Mouse (Mus musculus): ENCODE results near the gene Ramp2. TPM values are rescaled to one million over a fixed set of nuclear protein-coding genes. Genes with fewer than 3 reads are reported as not detected.
A peak's percentile ranks its signal among the peaks of the same experiment; 100 is the strongest.

Ramp2 gene
- polyA plus RNA-seq, 1 experiment = 86.6 TPM

DNA sequence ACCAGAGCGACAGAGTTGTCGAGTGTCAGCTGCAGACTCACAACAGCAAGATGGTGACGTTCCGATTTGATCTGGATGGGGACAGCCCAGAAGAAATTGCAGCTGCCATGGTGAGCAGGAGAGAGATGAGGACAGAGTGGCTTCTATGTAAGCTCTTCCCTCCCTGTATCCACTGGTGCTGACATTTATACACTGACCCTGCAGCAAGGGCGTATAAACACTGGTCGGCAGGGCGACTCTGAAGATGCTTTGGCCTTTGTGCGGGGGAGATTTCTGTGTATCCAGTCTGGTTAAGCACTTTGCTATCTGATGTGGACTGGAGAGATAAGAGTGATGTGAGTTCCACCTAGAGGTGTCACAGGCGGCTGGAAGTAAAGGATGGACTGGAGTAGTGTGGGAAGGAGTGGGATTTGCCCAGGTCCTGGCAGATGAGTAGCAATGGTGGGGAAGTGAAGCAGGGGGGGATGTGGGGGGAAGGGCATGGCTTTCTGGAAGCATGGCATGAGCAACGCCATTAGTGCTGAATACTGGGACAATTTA is 23.8 kb downstream of the Ramp2 start:
- no peak for DNase-seq
- Histone ChIP-seq H3K27me3 (replicated peaks; ENCODE audit: control insufficient read depth, insufficient read depth, low read length) (no peaks in the 10 kb centered on the region), H3K27ac (ENCODE audit: insufficient read depth, low read depth, low read length) (0 out of 2 replicates have a peak overlapping the region, but pooled peaks have one; percentile 32), H3K4me3 (ENCODE audit: insufficient read depth, low read depth, low read length) (no peak overlapping the region), H3K36me3 (ENCODE audit: control insufficient read depth, insufficient read depth, low read length) (peaks cover 3% of the 10 kb centered on the region; the same call in 1 of the 2 replicates), H3K4me1 (ENCODE audit: control insufficient read depth, insufficient read depth, low read length) (no peaks in the 10 kb centered on the region; the same call in 1 of the 2 replicates)
- 43% methylated on average over 10 of the region's 10 CpGs for WGBS
- TF ChIP-seq POLR2A (IDR thresholded peaks at IDR 0.05; ENCODE audit: low read depth, low read length) = no peak

DNA sequence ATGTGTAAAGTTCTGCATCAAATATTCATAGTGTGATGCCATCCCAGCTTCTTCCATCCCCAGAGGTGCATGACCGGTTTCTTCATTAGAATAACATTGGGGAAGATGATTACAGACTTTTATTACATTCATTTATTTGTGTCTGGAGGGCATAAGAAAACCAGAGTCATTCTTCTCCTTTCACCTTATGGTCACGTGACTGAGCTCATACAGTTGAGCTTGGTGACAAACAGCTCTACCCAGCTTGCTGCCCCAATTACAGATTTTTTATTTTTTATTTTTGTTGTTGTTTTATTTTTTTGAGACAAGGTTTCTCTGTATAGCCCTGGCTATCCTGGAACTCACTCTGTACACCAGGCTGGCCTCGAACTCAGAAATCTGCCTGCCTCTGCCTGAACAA is 26.6 kb downstream of the Ramp2 start:
- DNase-seq = no peak
- no peaks in the 10 kb centered on the region for H3K27me3 ChIP-seq (replicated peaks; ENCODE audit: control insufficient read depth, insufficient read depth, low read length)
- no peaks in the 10 kb centered on the region; the same call in 1 of the 2 replicates for H3K36me3 ChIP-seq (ENCODE audit: control insufficient read depth, insufficient read depth, low read length)
- WGBS = 77% methylated on average over 3 of the region's 3 CpGs
- peaks cover 19% of the 10 kb centered on the region for H3K4me1 ChIP-seq (ENCODE audit: control insufficient read depth, insufficient read depth, low read length)
- H3K4me3 ChIP-seq (ENCODE audit: insufficient read depth, low read depth, low read length) = no peak overlapping the region
- H3K27ac ChIP-seq (ENCODE audit: insufficient read depth, low read depth, low read length) = no peak overlapping the region
- TF ChIP-seq POLR2A (IDR thresholded peaks at IDR 0.05; ENCODE audit: low read depth, low read length) (no peak), CTCF (conservative IDR thresholded peaks at IDR 0.05; ENCODE audit: insufficient read depth, insufficient read length, low read depth, low read length) (no peak)

DNA sequence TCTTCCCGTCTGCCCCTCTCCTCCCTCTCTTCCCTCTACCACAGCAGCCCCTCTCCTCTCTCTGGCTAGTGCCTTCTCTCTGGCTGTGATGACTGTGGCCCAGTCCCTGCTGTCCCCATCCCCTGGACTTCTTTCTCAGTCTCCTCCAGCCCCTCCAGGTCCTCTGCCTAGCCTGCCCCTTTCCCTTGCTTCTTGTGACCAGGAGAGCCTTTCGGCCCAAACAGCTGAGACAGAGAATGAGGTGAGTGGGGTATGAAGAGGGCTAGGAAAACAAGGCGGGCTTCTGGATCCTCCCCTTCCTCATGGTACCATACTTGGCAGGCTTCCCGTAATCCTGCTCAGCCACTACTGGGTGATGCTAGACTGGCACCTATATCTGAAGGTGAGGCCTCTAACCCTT is 29.5 kb downstream of the Ramp2 start:
- TF ChIP-seq POLR2A (IDR thresholded peaks at IDR 0.05; ENCODE audit: low read depth, low read length) = no peak
- no peak for TF ChIP-seq CTCF (conservative IDR thresholded peaks at IDR 0.05; ENCODE audit: insufficient read depth, insufficient read length, low read depth, low read length)
- Histone ChIP-seq H3K27ac (ENCODE audit: insufficient read depth, low read depth, low read length) (peak overlapping the region; percentile 58), H3K36me3 (ENCODE audit: control insufficient read depth, insufficient read depth, low read length) (no peaks in the 10 kb centered on the region; the same call in 1 of the 2 replicates), H3K4me1 (ENCODE audit: control insufficient read depth, insufficient read depth, low read length) (peaks cover 21% of the 10 kb centered on the region), H3K4me3 (ENCODE audit: insufficient read depth, low read depth, low read length) (no peak overlapping the region), H3K27me3 (replicated peaks; ENCODE audit: control insufficient read depth, insufficient read depth, low read length) (no peaks in the 10 kb centered on the region)
- no peak for DNase-seq
- WGBS = 69% methylated on average over 4 of the region's 4 CpGs

DNA sequence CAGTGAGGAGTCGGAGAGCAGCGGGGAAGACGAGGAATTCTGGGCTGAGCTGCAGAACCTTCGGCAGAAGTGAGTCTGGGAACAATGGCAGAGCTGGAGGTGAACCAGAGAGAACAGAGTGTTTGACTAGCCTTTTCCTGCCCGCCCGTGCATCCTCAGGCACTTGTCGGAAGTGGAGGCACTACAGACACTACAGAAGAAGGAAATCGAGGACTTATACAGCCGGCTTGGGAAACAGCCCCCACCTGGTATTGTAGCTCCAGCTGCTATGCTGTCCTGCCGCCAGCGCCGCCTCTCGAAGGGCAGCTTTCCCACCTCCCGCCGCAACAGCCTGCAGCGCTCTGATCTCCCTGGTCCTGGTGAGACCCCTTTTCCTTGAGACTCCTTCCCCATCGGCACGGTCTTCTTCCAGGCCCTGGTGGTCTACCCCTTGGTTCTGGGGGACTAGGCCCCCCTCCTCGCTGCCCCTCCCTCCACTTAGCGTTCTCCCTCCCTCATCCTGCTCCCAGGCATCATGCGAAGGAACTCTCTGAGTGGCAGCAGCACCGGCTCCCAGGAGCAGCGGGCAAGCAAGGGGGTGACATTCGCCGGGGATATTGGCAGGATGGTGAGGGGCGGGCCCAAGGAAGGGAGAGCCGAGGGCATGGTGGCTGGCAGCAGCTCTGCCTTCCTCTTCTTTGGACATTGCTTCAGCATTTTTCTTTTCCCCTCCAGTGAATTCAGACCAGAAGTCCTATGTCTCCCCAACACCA is 30.7 kb downstream of the Ramp2 start:
- H3K36me3 ChIP-seq (ENCODE audit: control insufficient read depth, insufficient read depth, low read length) = no peaks in the 10 kb centered on the region; the same call in 1 of the 2 replicates
- H3K4me3 ChIP-seq (ENCODE audit: insufficient read depth, low read depth, low read length) = no peak overlapping the region
- H3K27ac ChIP-seq (ENCODE audit: insufficient read depth, low read depth, low read length) = peak overlapping the region; percentile 89
- peaks cover 25% of the 10 kb centered on the region for H3K4me1 ChIP-seq (ENCODE audit: control insufficient read depth, insufficient read depth, low read length)
- 44% methylated on average over 27 of the region's 27 CpGs for WGBS
- TF ChIP-seq POLR2A (IDR thresholded peaks at IDR 0.05; ENCODE audit: low read depth, low read length) (no peak), CTCF (conservative IDR thresholded peaks at IDR 0.05; ENCODE audit: insufficient read depth, insufficient read length, low read depth, low read length) (no peak)
- DNase-seq = peak; percentile 54
- H3K27me3 ChIP-seq (replicated peaks; ENCODE audit: control insufficient read depth, insufficient read depth, low read length) = no peaks in the 10 kb centered on the region

DNA sequence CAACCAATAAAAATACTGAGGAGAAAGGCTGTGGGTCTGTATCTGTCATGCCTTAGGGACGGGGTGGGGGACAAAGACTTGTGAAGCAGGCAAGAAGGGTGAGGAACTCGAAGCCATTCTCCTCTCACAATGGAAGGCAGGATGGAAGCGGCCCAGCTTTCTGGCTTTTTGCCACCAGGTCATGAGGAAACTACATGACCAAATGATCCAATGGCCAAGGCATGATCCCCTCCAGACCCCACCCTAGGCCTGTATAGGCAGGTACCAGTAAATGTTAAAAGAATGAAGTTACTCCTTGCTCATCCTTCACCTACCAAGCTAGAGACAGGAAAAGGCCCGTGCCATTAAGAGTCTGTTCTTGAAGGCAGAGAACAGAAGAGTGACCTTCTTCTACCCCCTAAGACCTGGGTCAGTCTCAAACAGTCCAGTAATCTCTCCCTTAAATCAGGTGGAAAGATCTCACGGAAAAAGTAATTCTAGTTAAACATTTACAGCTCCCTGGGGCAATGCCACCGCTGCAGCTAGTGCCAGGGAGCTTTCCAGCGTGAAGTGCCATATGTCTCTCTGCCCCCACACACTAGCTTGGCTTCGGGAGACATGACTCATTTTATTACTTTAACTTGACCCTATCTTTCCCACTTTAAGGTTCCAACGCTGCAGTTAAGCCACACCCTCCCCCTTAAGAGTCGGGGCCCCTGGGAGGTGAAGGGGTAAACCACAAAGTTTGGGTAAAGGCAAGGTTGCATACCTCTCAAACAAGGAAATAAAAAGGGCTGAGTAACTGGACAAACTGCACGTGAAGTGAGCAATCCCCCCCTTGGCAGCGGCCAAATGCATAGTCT is 31.8 kb downstream of the Ramp2 start:
- no peaks in the 10 kb centered on the region for H3K27me3 ChIP-seq (replicated peaks; ENCODE audit: control insufficient read depth, insufficient read depth, low read length)
- H3K27ac ChIP-seq (ENCODE audit: insufficient read depth, low read depth, low read length) = peak overlapping the region; percentile 89
- no peaks in the 10 kb centered on the region; the same call in 1 of the 2 replicates for H3K36me3 ChIP-seq (ENCODE audit: control insufficient read depth, insufficient read depth, low read length)
- DNase-seq = peak; percentile 96
- 21% methylated on average over 12 of the region's 12 CpGs for WGBS
- TF ChIP-seq POLR2A (IDR thresholded peaks at IDR 0.05; ENCODE audit: low read depth, low read length) (no peak), CTCF (conservative IDR thresholded peaks at IDR 0.05; ENCODE audit: insufficient read depth, insufficient read length, low read depth, low read length) (no peak)
- peaks cover 25% of the 10 kb centered on the region for H3K4me1 ChIP-seq (ENCODE audit: control insufficient read depth, insufficient read depth, low read length)
- peak overlapping the region; percentile 77 for H3K4me3 ChIP-seq (ENCODE audit: insufficient read depth, low read depth, low read length)

DNA sequence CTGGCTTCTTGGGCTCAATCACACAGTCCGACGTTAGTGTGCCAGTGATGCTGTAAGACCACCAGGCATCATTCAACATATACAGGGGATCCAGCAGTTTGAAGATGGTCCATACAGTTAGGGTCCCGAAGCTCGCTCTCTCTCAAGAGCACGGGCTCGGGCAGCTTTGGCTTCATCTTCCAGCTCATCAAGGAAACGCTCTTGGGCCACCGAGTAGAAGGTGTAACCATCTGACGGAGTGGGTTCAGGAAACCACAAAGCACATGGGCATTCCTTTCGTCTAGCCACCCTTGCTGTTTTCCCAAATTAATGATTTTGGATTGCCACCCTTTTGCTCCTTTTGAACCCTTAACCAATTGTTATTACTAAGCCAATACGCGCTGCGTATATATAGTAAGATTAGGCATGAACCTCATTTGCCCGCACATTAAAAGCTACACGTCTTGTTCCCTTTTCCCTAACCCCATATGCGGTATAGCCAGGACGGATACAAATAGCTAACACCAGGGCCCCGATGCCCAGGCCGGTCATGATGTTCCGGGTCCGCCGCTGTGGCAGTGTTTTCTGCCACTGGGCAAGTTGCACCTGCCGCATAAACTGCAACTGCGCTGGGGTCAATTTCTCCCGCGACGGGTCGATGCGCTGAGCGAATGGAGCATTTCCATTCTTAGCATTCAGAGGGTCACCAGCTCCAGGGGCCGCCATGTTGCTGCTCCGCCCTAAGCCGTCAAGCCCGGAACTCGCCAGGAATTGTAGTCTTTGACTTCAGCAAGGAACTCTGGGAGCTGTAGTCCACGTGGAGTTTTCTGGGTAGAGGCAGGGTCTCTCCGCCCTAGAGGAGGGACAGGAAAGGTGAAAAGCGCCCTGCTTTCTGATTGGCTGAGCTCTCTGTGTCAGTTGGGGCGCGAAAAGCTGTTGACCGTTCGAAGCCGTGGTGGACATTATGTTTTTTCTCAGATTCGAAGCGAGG is 32.7 kb downstream of the Ramp2 start, which contains the start of the genes Cntd1 and Coa3:
TSS of gene Cntd1 (plus strand) at position 790 of the 970 bp plus-strand sequence.
TSS of gene Coa3 (minus strand) at position 892 of the 970 bp plus-strand sequence.
- Histone ChIP-seq H3K27me3 (replicated peaks; ENCODE audit: control insufficient read depth, insufficient read depth, low read length) (no peaks in the 10 kb centered on the region), H3K4me3 (ENCODE audit: insufficient read depth, low read depth, low read length) (peak within 1 kb of the TSS; percentile 77), H3K4me1 (ENCODE audit: control insufficient read depth, insufficient read depth, low read length) (peaks cover 27% of the 10 kb centered on the region), H3K27ac (ENCODE audit: insufficient read depth, low read depth, low read length) (peak within 1 kb of the TSS; percentile 89), H3K36me3 (ENCODE audit: control insufficient read depth, insufficient read depth, low read length) (no peaks in the 10 kb centered on the region; the same call in 1 of the 2 replicates)
- TF ChIP-seq CTCF (conservative IDR thresholded peaks at IDR 0.05; ENCODE audit: insufficient read depth, insufficient read length, low read depth, low read length) = no peak
- TF ChIP-seq POLR2A (IDR thresholded peaks at IDR 0.05; ENCODE audit: low read depth, low read length) = peak; percentile 79
- WGBS = 5% methylated on average over 45 of the region's 45 CpGs
- DNase-seq = peak; percentile 95

Measured in kidney, adult 2 months (tissue).